Mouse (Mus musculus) MEL (cell line): ENCODE measurements at regions not wholly inside any gene's neighbourhood (a gene's known extent, or its start where the extent isn't known, plus 50 kb on each side); places are given as distances from the start of the nearest gene placed in this dataset.

Experiments
- DNase-seq: peaks from one replicate; pipeline ENCODE4 v3.0.0; 2011; ENCODE audit warnings: low read depth, low spot score
- H3K27ac ChIP-seq: 2 replicates; pipeline ENCODE4 v1.5.1; 2012; ENCODE audit warnings: low read depth, mild to moderate bottlenecking, control low read depth, low read length, moderate library complexity; ENCODE audit not compliant: control insufficient read depth
- H3K27me3 ChIP-seq, 2 experiments: fragments of 150-350 bp in 1 of 2; sonication (generic) in 1 of 2; 2 replicates each; pipeline ENCODE4 v1.6.1; 2012; ENCODE audit warnings: low read length in 2 of 2, mild to moderate bottlenecking in 2 of 2, improper control_type of control experiment in 1 of 2, moderate library complexity in 1 of 2; ENCODE audit not compliant: insufficient read depth in 2 of 2, control insufficient read depth in 1 of 2
- H3K36me3 ChIP-seq, 2 experiments: 2 replicates each; pipeline ENCODE4 v1.6.1; 2012 to 2014; ENCODE audit warnings: low read length in 2 of 2, improper control_type of control experiment in 1 of 2, inconsistent platforms in 1 of 2, mild to moderate bottlenecking in 1 of 2; ENCODE audit not compliant: insufficient read depth in 2 of 2, control insufficient read depth in 1 of 2
- H3K4me1 ChIP-seq, 2 experiments: fragments of 150-350 bp in 1 of 2; sonication (generic) in 1 of 2; 2 replicates each; pipeline ENCODE4 v1.6.1; 2012; ENCODE audit warnings: low read length in 2 of 2, improper control_type of control experiment in 1 of 2, mild to moderate bottlenecking in 1 of 2; ENCODE audit not compliant: insufficient read depth in 2 of 2, control insufficient read depth in 1 of 2
- H3K4me3 ChIP-seq, 2 experiments: fragments of 150-350 bp in 1 of 2; sonication (generic) in 1 of 2; 2 replicates each; pipeline ENCODE4 v1.5.1; 2012; ENCODE audit warnings: low read depth in 2 of 2, low read length in 2 of 2, mild to moderate bottlenecking in 2 of 2, moderate library complexity in 2 of 2, control low read depth in 1 of 2, improper control_type of control experiment in 1 of 2; ENCODE audit not compliant: control insufficient read depth in 1 of 2, insufficient read depth in 1 of 2
- H3K79me2 ChIP-seq: 2 replicates; pipeline ENCODE4 v1.6.1; 2012; ENCODE audit warnings: mild to moderate bottlenecking, low read length, moderate library complexity; ENCODE audit not compliant: control insufficient read depth, poor library complexity, insufficient read depth
- H3K9ac ChIP-seq: 2 replicates; pipeline ENCODE4 v1.6.1; 2012; ENCODE audit warnings: low read depth, mild to moderate bottlenecking, control low read depth, low read length, moderate library complexity; ENCODE audit not compliant: control insufficient read depth, poor library complexity, severe bottlenecking
- H3K9me3 ChIP-seq: fragments of 150-350 bp; sonication (generic); replicated peaks from 2 replicates; pipeline ENCODE4 v1.6.1; 2012; ENCODE audit warnings: mild to moderate bottlenecking, low read length, improper control_type of control experiment, moderate library complexity; ENCODE audit not compliant: insufficient read depth
- CHD2 ChIP-seq: IDR thresholded peaks from 2 replicates; pipeline ENCODE4 v1.6.1; 2011; ENCODE audit warnings: low read length, improper control_type of control experiment
- CTCF ChIP-seq, 3 experiments: IDR thresholded peaks in 2 of 3; conservative IDR thresholded peaks in 1 of 3; 2 replicates each; pipeline ENCODE4 v1.5.1; 2011 to 2012; ENCODE audit warnings: low read length in 3 of 3, low read depth in 2 of 3, mild to moderate bottlenecking in 2 of 3, improper control_type of control experiment in 1 of 3, inconsistent platforms in 1 of 3, mixed read lengths in 1 of 3, moderate library complexity in 1 of 3; ENCODE audit not compliant: control insufficient read depth in 1 of 3, insufficient read depth in 1 of 3, poor library complexity in 1 of 3, severe bottlenecking in 1 of 3
- E2F4 ChIP-seq: IDR thresholded peaks from 2 replicates; pipeline ENCODE4 v1.6.1; 2011; ENCODE audit warnings: low read depth, low read length, improper control_type of control experiment, borderline replicate concordance
- ELF1 ChIP-seq: IDR thresholded peaks from 2 replicates; pipeline ENCODE4 v1.6.1; 2014; ENCODE audit warnings: low read depth, mild to moderate bottlenecking, inconsistent platforms, low read length, improper control_type of control experiment, moderate library complexity
- EP300 ChIP-seq, 2 experiments: IDR thresholded peaks; 2 replicates each; pipeline ENCODE4 v1.6.1; 2011; ENCODE audit warnings: improper control_type of control experiment in 2 of 2, low read length in 2 of 2, low read depth in 1 of 2, mild to moderate bottlenecking in 1 of 2
- ETS1 ChIP-seq: IDR thresholded peaks from 2 replicates; pipeline ENCODE4 v1.6.1; 2012; ENCODE audit warnings: low read depth, mild to moderate bottlenecking, inconsistent platforms, low read length, improper control_type of control experiment, moderate library complexity
- GABPA ChIP-seq: IDR thresholded peaks from 2 replicates; pipeline ENCODE4 v1.6.1; 2012; ENCODE audit warnings: low read depth, mild to moderate bottlenecking, inconsistent platforms, low read length, improper control_type of control experiment, moderate library complexity
- HCFC1 ChIP-seq: IDR thresholded peaks from 2 replicates; pipeline ENCODE4 v1.6.1; 2012; ENCODE audit warnings: low read depth, mild to moderate bottlenecking, inconsistent platforms, low read length, improper control_type of control experiment, moderate library complexity
- MAFK ChIP-seq: IDR thresholded peaks from 2 replicates; pipeline ENCODE4 v1.6.1; 2011; ENCODE audit warnings: low read depth, mild to moderate bottlenecking, low read length, improper control_type of control experiment, borderline replicate concordance
- MAX ChIP-seq: IDR thresholded peaks from 2 replicates; pipeline ENCODE4 v1.6.1; 2011; ENCODE audit warnings: low read length, improper control_type of control experiment
- MAZ ChIP-seq: IDR thresholded peaks from 2 replicates; pipeline ENCODE4 v1.6.1; 2012; ENCODE audit warnings: low read depth, mild to moderate bottlenecking, inconsistent platforms, low read length, improper control_type of control experiment
- MEF2A ChIP-seq: IDR thresholded peaks from 2 replicates; pipeline ENCODE4 v1.6.1; 2014; ENCODE audit warnings: low read depth, mild to moderate bottlenecking, inconsistent platforms, low read length, improper control_type of control experiment; ENCODE audit not compliant: poor library complexity, insufficient replicate concordance, severe bottlenecking; ENCODE audit errors: extremely low read depth
- MXI1 ChIP-seq: IDR thresholded peaks from 2 replicates; pipeline ENCODE4 v1.6.1; 2011; ENCODE audit warnings: mild to moderate bottlenecking, low read depth, low read length, improper control_type of control experiment
- MYB ChIP-seq: IDR thresholded peaks from 2 replicates; pipeline ENCODE4 v1.6.1; 2011; ENCODE audit warnings: mild to moderate bottlenecking, low read depth, low read length, improper control_type of control experiment
- NELFE ChIP-seq: IDR thresholded peaks from 2 replicates; pipeline ENCODE4 v1.6.1; 2011; ENCODE audit warnings: low read depth, low read length, improper control_type of control experiment
- POLR2A ChIP-seq, 2 experiments: IDR thresholded peaks; 2 replicates each; pipeline ENCODE4 v1.6.1; 2011 to 2012; ENCODE audit warnings: low read length in 2 of 2, mild to moderate bottlenecking in 2 of 2, control low read depth in 1 of 2, improper control_type of control experiment in 1 of 2, low read depth in 1 of 2, moderate library complexity in 1 of 2; ENCODE audit not compliant: control insufficient read depth in 1 of 2, insufficient read depth in 1 of 2, poor library complexity in 1 of 2
- POLR2AphosphoS2 ChIP-seq: IDR thresholded peaks from 2 replicates; pipeline ENCODE4 v1.6.1; 2011; ENCODE audit warnings: low read length, improper control_type of control experiment
- POLR2AphosphoS5 ChIP-seq: IDR thresholded peaks from 2 replicates; pipeline ENCODE4 v1.6.1; 2012; ENCODE audit warnings: low read depth, borderline replicate concordance, mild to moderate bottlenecking, inconsistent platforms, low read length, moderate library complexity, mixed read lengths
- RAD21 ChIP-seq: IDR thresholded peaks from 2 replicates; pipeline ENCODE4 v1.6.1; 2011; ENCODE audit warnings: mild to moderate bottlenecking, low read depth, low read length, improper control_type of control experiment
- RCOR1 ChIP-seq: IDR thresholded peaks from 2 replicates; pipeline ENCODE4 v1.6.1; 2012; ENCODE audit warnings: low read depth, mild to moderate bottlenecking, inconsistent platforms, low read length, improper control_type of control experiment
- SMC3 ChIP-seq: IDR thresholded peaks from 2 replicates; pipeline ENCODE4 v1.6.1; 2011; ENCODE audit warnings: low read depth, low read length, improper control_type of control experiment
- TBP ChIP-seq: IDR thresholded peaks from 2 replicates; pipeline ENCODE4 v1.8.0; 2011; ENCODE audit warnings: low read depth, low read length, improper control_type of control experiment
- UBTF ChIP-seq: IDR thresholded peaks from 2 replicates; pipeline ENCODE4 v1.6.1; 2012; ENCODE audit warnings: low read depth, mild to moderate bottlenecking, inconsistent platforms, low read length, improper control_type of control experiment, moderate library complexity, borderline replicate concordance; ENCODE audit not compliant: insufficient read depth
- USF2 ChIP-seq, 2 experiments: IDR thresholded peaks; 2 replicates each; pipeline ENCODE4 v1.6.1; 2011 to 2012; ENCODE audit warnings: improper control_type of control experiment in 2 of 2, low read length in 2 of 2, borderline replicate concordance in 1 of 2, inconsistent platforms in 1 of 2, low read depth in 1 of 2, mild to moderate bottlenecking in 1 of 2; ENCODE audit not compliant: insufficient read depth in 1 of 2
- ZKSCAN1 ChIP-seq: IDR thresholded peaks from 2 replicates; pipeline ENCODE4 v1.6.1; 2012; ENCODE audit warnings: low read depth, mild to moderate bottlenecking, inconsistent platforms, low read length, improper control_type of control experiment, moderate library complexity
- ZMIZ1 ChIP-seq: IDR thresholded peaks from 2 replicates; pipeline ENCODE4 v1.6.1; 2012; ENCODE audit warnings: low read depth, mild to moderate bottlenecking, inconsistent platforms, low read length, improper control_type of control experiment, moderate library complexity

DNA sequence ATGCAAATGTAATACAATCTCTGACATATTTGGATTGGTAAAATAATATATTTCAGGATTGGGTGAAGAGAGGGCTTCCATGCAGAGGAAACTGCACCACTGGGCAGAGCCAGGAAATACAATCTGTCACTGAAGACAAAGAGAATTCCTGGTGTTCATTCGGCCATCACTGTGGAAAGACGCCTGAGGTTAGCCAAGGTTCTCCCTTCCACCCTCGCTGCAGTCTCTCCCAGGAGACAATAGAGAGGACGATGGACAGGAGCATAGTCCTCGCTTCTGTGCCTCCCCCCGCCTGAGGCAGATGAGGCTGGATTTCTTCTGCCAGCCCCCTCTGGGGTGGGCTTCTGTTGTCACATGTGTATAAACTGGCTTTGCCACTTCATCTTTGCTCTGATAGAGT, 660.6 kb downstream of the Tmem114 start:
- Histone ChIP-seq H3K9ac (no peak overlapping the region), H3K4me3 (no peak overlapping the region), H3K27ac (no peak overlapping the region), H3K4me1 (no peaks in the 10 kb centered on the region), H3K79me2 (no peaks in the 10 kb centered on the region), H3K9me3 (no peaks in the 10 kb centered on the region), H3K27me3 (no peaks in the 10 kb centered on the region), H3K36me3 (no peaks in the 10 kb centered on the region)
- TF ChIP-seq E2F4 (no peak), POLR2A (IDR thresholded peaks at IDR 0.05; ENCODE audit: control insufficient read depth in 1 of 2, insufficient read depth in 1 of 2, low read depth in 1 of 2, low read length in 2 of 2, poor library complexity in 1 of 2) (no peak), MYB (no peak), MXI1 (no peak), UBTF (no peak), RCOR1 (no peak), EP300 (IDR thresholded peaks at IDR 0.05; ENCODE audit: low read depth in 1 of 2, low read length in 2 of 2) (no peak), SMC3 (no peak)
- no peak for DNase-seq

DNA sequence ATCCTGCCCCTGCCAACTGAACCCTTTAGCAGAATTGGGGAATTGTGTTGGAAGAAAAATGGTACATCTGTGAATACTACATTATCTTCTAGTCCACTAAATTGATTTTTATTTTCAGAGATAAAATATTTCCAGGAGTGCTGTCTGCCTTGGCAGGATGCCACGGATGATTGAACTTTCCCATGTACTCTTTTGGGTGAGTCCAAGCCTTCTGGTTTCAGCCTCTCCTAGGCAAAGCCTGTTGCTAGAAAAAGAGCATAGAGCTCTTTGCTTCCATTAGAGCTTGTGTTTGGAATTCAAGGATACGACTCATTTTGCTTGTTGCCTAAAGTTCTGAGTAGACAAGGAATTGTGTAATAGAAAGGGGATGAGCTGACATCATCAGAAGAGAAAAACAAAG, 696.8 kb downstream of the Tmem114 start:
- H3K4me1 ChIP-seq, result no peaks in the 10 kb centered on the region
- no peak for TF ChIP-seq CTCF (IDR thresholded peaks at IDR 0.05 in 2 of 3, conservative IDR thresholded peaks at IDR 0.05 in 1 of 3; ENCODE audit: control insufficient read depth in 1 of 3, insufficient read depth in 1 of 3, low read depth in 2 of 3, low read length in 3 of 3, poor library complexity in 1 of 3, severe bottlenecking in 1 of 3)
- no peak for TF ChIP-seq MAX
- TF ChIP-seq SMC3, result no peak
- no peak for TF ChIP-seq CHD2
- no peak for TF ChIP-seq NELFE
- no peak for TF ChIP-seq ZKSCAN1
- TF ChIP-seq HCFC1, result no peak
- no peak for TF ChIP-seq USF2 (IDR thresholded peaks at IDR 0.05; ENCODE audit: borderline replicate concordance in 1 of 2, insufficient read depth in 1 of 2, low read depth in 1 of 2, low read length in 2 of 2)
- no peak for TF ChIP-seq MAZ
- no peak for TF ChIP-seq RAD21
- no peak overlapping the region for H3K9ac ChIP-seq
- H3K27ac ChIP-seq, result no peak overlapping the region
- no peaks in the 10 kb centered on the region for H3K36me3 ChIP-seq
- no peaks in the 10 kb centered on the region for H3K79me2 ChIP-seq
- no peak for DNase-seq
- no peak overlapping the region for H3K4me3 ChIP-seq
- no peaks in the 10 kb centered on the region for H3K27me3 ChIP-seq
- H3K9me3 ChIP-seq, result no peaks in the 10 kb centered on the region

DNA sequence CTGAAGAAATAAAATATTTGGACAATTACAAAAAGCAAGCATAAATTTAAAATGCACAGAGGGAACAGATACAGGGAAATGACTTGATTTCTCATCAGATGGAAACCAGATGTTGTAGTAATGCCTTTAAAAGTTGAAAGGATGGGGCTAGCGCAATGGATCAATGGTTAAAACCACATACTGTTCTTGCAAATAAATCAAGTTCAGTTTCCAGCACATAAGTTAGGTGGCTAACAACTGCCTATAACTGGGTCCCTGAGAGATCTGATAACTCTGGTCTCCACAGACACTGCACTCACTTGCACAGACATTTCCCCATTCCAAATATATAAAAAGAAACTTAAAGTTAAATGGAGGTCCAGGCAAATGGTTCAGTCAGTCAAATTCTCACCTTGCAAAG, 699.7 kb downstream of the Tmem114 start:
- Histone ChIP-seq H3K9me3 (no peaks in the 10 kb centered on the region), H3K79me2 (no peaks in the 10 kb centered on the region), H3K36me3 (no peaks in the 10 kb centered on the region), H3K4me3 (no peak overlapping the region), H3K27me3 (no peaks in the 10 kb centered on the region), H3K9ac (no peak overlapping the region), H3K4me1 (no peaks in the 10 kb centered on the region), H3K27ac (no peak overlapping the region)
- TF ChIP-seq MAFK (no peak), CHD2 (no peak), ETS1 (no peak), POLR2AphosphoS2 (no peak), HCFC1 (no peak), MEF2A (no peak), RCOR1 (no peak), MYB (no peak), MAX (no peak), ELF1 (no peak), POLR2AphosphoS5 (no peak), ZMIZ1 (no peak), TBP (no peak), GABPA (no peak), USF2 (IDR thresholded peaks at IDR 0.05; ENCODE audit: borderline replicate concordance in 1 of 2, insufficient read depth in 1 of 2, low read depth in 1 of 2, low read length in 2 of 2) (no peak)
- no peak for DNase-seq
